Mouse (Mus musculus) embryonic facial prominence, embryonic 11.5 days (tissue): ENCODE measurements at regions not wholly inside any gene's neighbourhood (a gene's known extent, or its start where the extent isn't known, plus 50 kb on each side); places are given as distances from the start of the nearest gene placed in this dataset.
A peak's percentile ranks its signal among the peaks of the same experiment; 100 is the strongest.

Experiments used
- ATAC-seq: fragments of 200-750 bp; cut with Nextera tagmentation; replicated peaks from 2 replicates; pipeline ENCODE4 v1.8.0; 2017; ENCODE audit warnings: low read depth; ENCODE audit not compliant: insufficient number of reproducible peaks, low FRiP score, low TSS enrichment
- DNase-seq: peaks from one replicate; pipeline ENCODE4 v3.0.0-alpha.2; 2015; ENCODE audit warnings: low spot score
- H3K27ac ChIP-seq: fragments of 300-500 bp; sonication (generic); replicated peaks from 2 replicates; pipeline ENCODE4 v1.5.1; 2014; ENCODE audit warnings: mild to moderate bottlenecking, low read depth, low read length, control low read depth
- H3K27me3 ChIP-seq: fragments of 300-500 bp; sonication (generic); 2 replicates; pipeline ENCODE4 v1.6.1; 2014; ENCODE audit warnings: mild to moderate bottlenecking, low read length, moderate library complexity, mixed read lengths; ENCODE audit not compliant: control insufficient read depth, insufficient read depth
- H3K36me3 ChIP-seq: fragments of 300-500 bp; sonication (generic); replicated peaks from 2 replicates; pipeline ENCODE4 v1.6.1; 2014; ENCODE audit warnings: low read depth, mild to moderate bottlenecking, low read length, moderate library complexity, mixed read lengths; ENCODE audit not compliant: control insufficient read depth, insufficient read depth
- H3K4me1 ChIP-seq: fragments of 300-500 bp; sonication (generic); 2 replicates; pipeline ENCODE4 v1.6.1; 2014; ENCODE audit warnings: low read length, mixed read lengths; ENCODE audit not compliant: control insufficient read depth, insufficient read depth
- H3K4me2 ChIP-seq: fragments of 300-500 bp; sonication (generic); 2 replicates; pipeline ENCODE4 v1.6.1; 2014; ENCODE audit warnings: low read depth, mild to moderate bottlenecking, control low read depth, low read length, moderate library complexity
- H3K4me3 ChIP-seq: fragments of 300-500 bp; sonication (generic); 2 replicates; pipeline ENCODE4 v1.5.1; 2014; ENCODE audit warnings: low read depth, low read length, control low read depth
- H3K9ac ChIP-seq: fragments of 300-500 bp; sonication (generic); replicated peaks from 2 replicates; pipeline ENCODE4 v1.6.1; 2014; ENCODE audit warnings: mild to moderate bottlenecking, control low read depth, low read length
- H3K9me3 ChIP-seq: fragments of 300-500 bp; sonication (generic); replicated peaks from 2 replicates; pipeline ENCODE4 v1.6.1; 2016; ENCODE audit warnings: mild to moderate bottlenecking, low read length, inconsistent platforms, mixed read lengths; ENCODE audit not compliant: control insufficient read depth
- WGBS: fragments of 180-500 bp; shearing (Covaris S2); extraction: QIAGEN DNeasy Blood & Tissue Kit; methylation state at CpG from one replicate; pipeline ENCODE4 v1.1.7; 2014; 5-methylcytosine and 5-hydroxymethylcytosine counted together

DNA sequence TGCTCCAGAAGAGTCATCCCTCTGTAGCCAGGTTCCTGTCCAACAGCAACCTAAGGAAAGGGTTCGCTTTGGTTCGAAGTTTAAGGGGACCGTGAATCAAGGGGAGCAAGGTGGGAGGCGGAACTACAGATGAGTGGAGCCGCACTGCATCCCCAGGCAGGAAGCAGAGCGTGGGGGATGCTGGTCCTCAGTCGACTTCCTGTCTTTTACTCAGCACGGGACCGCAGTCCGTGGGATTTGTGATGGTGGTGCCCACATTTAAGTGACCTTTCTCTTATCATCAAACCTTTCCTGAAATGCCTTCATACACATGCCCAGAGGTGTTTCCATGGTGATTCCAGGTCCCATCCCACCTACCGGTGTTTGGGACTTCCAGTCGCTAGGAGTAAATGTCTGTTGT, 278.2 kb downstream of the 3100002H09Rik start:
- Histone ChIP-seq H3K36me3 (no peaks in the 10 kb centered on the region), H3K9me3 (no peaks in the 10 kb centered on the region), H3K4me1 (no peaks in the 10 kb centered on the region), H3K27me3 (no peaks in the 10 kb centered on the region), H3K4me2 (no peak overlapping the region), H3K9ac (no peak overlapping the region), H3K4me3 (no peak overlapping the region), H3K27ac (no peak overlapping the region)
- ATAC-seq (no peak), DNase-seq (no peak)
- WGBS, result 88% methylated on average over 12 of the region's 12 CpGs

- Histone ChIP-seq H3K9ac (no peak overlapping the region), H3K27ac (no peak overlapping the region), H3K36me3 (no peaks in the 10 kb centered on the region), H3K27me3 (no peaks in the 10 kb centered on the region), H3K4me3 (no peak overlapping the region), H3K4me1 (no peaks in the 10 kb centered on the region), H3K4me2 (no peak overlapping the region), H3K9me3 (no peaks in the 10 kb centered on the region)
- ATAC-seq (no peak), DNase-seq (no peak)
- 57% methylated on average over 15 of the region's 15 CpGs for WGBS
Measured at GRCm38 (mm10) chr4:124329107-124329771, 281.4 kb downstream of the 3100002H09Rik start.

DNA sequence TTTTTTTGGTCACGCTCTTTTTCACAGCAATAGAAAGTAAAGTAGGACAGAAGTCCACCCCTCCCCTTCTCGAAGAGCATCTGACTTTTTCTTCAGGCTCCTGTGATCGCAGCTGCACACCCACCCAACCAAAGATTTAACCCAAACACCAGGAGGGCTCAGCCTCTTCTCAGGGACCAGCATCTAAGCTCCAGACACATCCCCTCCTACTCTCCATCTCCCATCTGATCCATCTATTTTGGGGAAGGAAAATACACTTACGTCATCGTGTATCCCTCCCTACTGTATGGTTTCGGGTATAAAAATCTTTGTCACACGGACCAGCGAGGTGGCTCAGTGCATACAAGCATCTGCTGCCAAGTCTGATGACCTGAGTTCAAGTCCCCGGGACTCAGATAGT, 284.3 kb downstream of the 3100002H09Rik start:
- ATAC-seq, result no peak
- WGBS, result 88% methylated on average over 9 of the region's 9 CpGs
- no peaks in the 10 kb centered on the region for H3K27me3 ChIP-seq

DNA sequence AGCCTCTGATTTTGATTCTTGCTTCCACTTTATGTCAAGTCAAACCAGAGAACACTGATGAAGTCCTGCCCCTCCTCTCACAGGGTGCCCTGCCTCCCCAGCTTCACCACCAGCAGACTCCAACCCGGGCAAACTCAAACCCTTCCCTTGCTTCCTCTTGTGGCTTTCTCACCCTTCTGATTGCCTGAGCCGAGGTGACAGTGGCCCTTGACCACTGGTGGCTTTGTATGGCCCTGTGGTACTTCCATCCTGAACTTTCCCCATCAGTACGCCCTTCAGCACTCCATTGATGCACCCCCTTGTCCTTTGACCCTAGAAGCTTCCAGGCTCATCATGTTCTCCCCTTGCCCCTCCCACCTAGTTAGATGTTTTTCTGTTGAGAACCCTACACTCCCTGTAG, 287.0 kb downstream of the 3100002H09Rik start:
- WGBS, result 69% methylated on average over 3 of the region's 3 CpGs
- no peak overlapping the region for H3K27ac ChIP-seq

More for the DNA sequence above, 284.3 kb downstream of the 3100002H09Rik start:
- Histone ChIP-seq H3K4me1 (no peaks in the 10 kb centered on the region), H3K4me2 (no peak overlapping the region), H3K27ac (no peak overlapping the region), H3K4me3 (no peak overlapping the region), H3K9me3 (no peaks in the 10 kb centered on the region), H3K9ac (no peak overlapping the region), H3K36me3 (no peaks in the 10 kb centered on the region)
- no peak for DNase-seq

GRCm38 (mm10) chr4:124321221-124321620, 289.4 kb downstream of the 3100002H09Rik start:
- H3K9ac ChIP-seq, result no peak overlapping the region
- no peaks in the 10 kb centered on the region for H3K36me3 ChIP-seq
- ATAC-seq (no peak), DNase-seq (no peak)
- H3K4me2 ChIP-seq, result no peak overlapping the region
- WGBS, result 75% methylated on average over 7 of the region's 7 CpGs
- no peaks in the 10 kb centered on the region for H3K4me1 ChIP-seq
- H3K27me3 ChIP-seq, result no peaks in the 10 kb centered on the region
- no peaks in the 10 kb centered on the region for H3K9me3 ChIP-seq
- no peak overlapping the region for H3K27ac ChIP-seq
- H3K4me3 ChIP-seq, result no peak overlapping the region

More for the DNA sequence above, 287.0 kb downstream of the 3100002H09Rik start:
- ATAC-seq, result no peak
- Histone ChIP-seq H3K4me2 (no peak overlapping the region), H3K4me1 (no peaks in the 10 kb centered on the region), H3K4me3 (no peak overlapping the region), H3K9ac (no peak overlapping the region), H3K36me3 (no peaks in the 10 kb centered on the region), H3K27me3 (no peaks in the 10 kb centered on the region), H3K9me3 (no peaks in the 10 kb centered on the region)
- no peak for DNase-seq

DNA sequence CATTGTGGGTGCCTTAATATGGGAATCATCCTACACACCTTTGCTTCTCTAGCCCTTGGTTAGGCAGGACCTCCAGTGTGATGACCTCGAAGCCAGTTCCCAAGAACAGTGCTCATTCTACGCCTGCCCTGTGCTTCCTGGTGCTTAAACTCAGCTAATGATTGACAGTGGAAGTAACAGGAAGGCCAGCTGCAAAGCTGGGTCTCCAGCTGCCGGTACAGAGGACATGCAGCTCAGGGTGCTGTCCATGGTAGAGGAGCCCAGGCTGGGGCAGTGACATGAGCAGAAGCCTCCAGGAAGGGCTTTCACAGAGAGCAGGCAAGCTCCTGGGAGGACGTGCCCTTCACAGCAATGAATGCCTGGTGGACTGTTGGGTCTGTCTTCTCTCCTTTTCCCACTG, 293.6 kb downstream of the 3100002H09Rik start:
- Histone ChIP-seq H3K27me3 (no peaks in the 10 kb centered on the region), H3K4me3 (no peak overlapping the region), H3K9me3 (no peaks in the 10 kb centered on the region), H3K36me3 (no peaks in the 10 kb centered on the region), H3K4me2 (no peak overlapping the region), H3K9ac (no peak overlapping the region), H3K27ac (no peak overlapping the region), H3K4me1 (no peaks in the 10 kb centered on the region)
- DNase-seq (peak; percentile 78), ATAC-seq (no peak)
- 27% methylated on average over 4 of the region's 4 CpGs for WGBS

- Histone ChIP-seq H3K4me2 (no peak overlapping the region), H3K36me3 (no peaks in the 10 kb centered on the region), H3K4me3 (no peak overlapping the region), H3K27me3 (no peaks in the 10 kb centered on the region), H3K9me3 (no peaks in the 10 kb centered on the region), H3K27ac (no peak overlapping the region), H3K4me1 (no peaks in the 10 kb centered on the region), H3K9ac (no peak overlapping the region)
- DNase-seq (no peak), ATAC-seq (no peak)
- WGBS, result 76% methylated on average over 5 of the region's 5 CpGs
Measured at GRCm38 (mm10) chr4:124311657-124312056, 298.9 kb downstream of the 3100002H09Rik start.

DNA sequence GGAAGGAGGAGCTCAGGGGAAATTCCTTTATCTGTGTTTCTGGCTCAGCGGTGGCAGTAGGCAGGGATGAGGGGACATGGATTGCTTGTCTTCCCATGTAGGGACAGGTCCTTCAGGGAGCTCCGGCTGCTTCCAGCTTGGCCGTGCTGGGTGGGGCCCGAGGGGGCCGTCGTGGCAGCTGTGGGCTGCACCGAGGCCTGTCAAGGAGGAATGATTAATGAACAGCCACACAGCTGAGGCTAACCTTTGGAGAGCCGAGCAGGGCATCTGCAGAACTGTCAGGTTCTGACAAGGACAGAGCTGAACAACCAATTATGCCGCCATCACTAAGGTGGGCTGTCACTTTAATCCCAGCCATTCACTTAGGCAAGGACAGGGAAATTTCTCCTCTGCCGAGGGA, 300.0 kb downstream of the 3100002H09Rik start:
- Histone ChIP-seq H3K4me2 (no peak overlapping the region), H3K27ac (no peak overlapping the region), H3K27me3 (no peaks in the 10 kb centered on the region), H3K36me3 (no peaks in the 10 kb centered on the region), H3K4me1 (no peaks in the 10 kb centered on the region), H3K9me3 (no peaks in the 10 kb centered on the region), H3K4me3 (no peak overlapping the region), H3K9ac (no peak overlapping the region)
- no peak for DNase-seq
- WGBS, result 39% methylated on average over 10 of the region's 10 CpGs
- ATAC-seq, result 0 out of 2 replicates have a peak, but pooled peaks have one; percentile 34
